Mouse (Mus musculus) cerebellum, adult 18-20 months (tissue): ENCODE results near the gene Aoc2.
"Not testable (repeated sequence)": the region's sequence is repeated elsewhere in the genome, so short reads cannot be mapped to it uniquely, and the experiment has no call there.

Source experiments
- DNase-seq, 2 experiments: peaks; one replicate each; pipeline ENCODE4 v3.0.0; 2021

Aoc2 gene

GRCm38 (mm10) chr11:101357505-101358182 is 32.8 kb downstream of the Aoc2 start:
- no peak for DNase-seq

GRCm38 (mm10) chr11:101359776-101360175 is 34.9 kb downstream of the Aoc2 start:
- no peak for DNase-seq

DNA sequence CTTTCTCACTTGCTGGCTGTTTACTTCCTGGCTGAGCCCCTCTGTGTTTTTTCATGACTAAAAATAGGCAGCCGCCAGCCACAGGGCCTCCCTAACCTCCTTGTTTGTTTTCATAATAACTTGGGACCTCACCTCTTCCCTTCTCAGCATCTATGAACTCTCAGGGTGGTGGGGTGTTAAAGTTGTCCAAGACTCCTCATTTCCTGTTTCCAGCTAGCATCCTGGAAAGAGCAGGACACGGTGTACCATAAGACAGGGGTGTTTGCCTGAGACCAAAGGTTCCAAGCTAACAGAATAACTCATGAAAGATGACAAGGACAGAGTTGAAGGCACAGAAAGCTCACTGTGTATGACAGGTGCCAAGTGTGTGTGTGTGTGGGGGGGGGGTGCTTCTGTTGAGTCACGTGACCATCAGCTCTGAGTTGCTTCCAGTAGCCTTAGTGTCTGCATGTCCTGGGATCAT is 35.8 kb downstream of the Aoc2 start:
- no peak for DNase-seq

- DNase-seq = no peak
Observed at GRCm38 (mm10) chr11:101364531-101364931, 39.7 kb downstream of the Aoc2 start.

DNA sequence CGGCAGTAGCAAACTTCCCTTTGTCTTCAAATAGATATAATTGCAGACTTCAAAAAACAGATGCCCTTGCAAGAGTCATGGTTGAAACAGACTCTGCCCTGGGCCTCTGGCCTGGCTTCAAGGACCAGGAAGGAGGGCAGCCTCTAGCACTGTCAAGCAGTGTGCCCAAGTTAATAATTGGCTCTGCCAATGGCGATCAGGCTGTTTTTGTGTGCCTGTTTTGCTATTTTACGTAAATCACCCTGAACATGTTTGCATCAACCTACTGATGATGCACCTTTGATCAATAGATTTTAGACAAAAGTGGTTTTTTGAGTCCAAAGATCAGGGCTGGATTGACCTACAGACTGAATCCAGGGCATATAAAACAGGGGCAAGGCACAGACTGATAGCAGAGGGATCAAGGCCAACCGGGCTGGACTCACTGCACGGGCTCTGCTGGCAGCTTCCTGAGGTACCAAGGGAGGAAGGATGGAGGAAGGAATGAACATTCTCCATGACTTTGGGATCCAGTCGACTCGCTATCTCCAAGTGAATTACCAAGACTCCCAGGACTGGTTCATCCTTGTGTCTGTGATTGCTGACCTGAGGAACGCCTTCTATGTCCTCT is 42.6 kb downstream of the Aoc2 start, which contains the start of gene G6pc:
Gene G6pc, plus strand, starts transcription at position 236 of the 610 bp plus-strand sequence.
- no peak for DNase-seq

DNA sequence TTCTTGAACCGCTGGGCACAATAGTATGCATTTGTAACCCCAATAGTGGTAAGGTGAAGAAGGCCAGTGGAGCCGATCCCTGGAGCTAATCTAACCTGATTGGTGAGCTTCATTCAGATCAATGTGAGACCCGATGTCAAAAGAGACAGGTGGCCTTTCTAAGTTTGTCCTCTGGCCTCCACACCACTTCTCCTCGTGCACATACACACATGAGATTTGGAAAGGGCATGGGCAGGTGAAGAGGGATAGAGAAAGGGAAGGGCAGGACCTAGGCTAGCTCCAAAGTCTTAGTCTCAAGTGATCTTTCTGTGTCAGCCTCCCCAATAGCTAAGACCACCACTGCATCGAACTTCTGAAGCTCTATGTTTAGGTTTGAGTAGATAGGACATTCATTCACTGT is 45.3 kb downstream of the Aoc2 start:
- DNase-seq = no peak

DNA sequence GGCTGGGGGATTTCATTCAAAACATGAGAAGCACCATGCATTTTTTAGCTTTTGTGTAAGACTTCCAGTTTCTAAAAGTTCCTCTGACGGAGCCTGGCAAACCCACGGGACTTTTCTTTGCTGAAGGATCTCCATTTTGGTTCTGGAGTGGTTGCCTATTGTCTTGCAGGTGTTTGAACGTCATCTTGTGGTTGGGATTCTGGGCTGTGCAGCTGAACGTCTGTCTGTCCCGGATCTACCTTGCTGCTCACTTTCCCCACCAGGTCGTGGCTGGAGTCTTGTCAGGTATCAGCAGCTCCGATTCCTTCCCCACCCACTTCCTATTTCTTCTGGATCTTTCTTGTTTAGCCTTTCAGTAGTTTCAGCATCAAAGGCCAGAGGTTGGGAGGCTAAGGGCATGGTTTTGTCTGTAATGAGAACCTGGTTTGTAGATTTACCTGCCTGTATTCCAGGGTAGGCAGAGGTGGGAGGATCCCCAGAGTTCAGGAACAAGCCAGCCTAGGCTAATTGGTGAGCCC is 49.6 kb downstream of the Aoc2 start:
- no peak for DNase-seq

DNA sequence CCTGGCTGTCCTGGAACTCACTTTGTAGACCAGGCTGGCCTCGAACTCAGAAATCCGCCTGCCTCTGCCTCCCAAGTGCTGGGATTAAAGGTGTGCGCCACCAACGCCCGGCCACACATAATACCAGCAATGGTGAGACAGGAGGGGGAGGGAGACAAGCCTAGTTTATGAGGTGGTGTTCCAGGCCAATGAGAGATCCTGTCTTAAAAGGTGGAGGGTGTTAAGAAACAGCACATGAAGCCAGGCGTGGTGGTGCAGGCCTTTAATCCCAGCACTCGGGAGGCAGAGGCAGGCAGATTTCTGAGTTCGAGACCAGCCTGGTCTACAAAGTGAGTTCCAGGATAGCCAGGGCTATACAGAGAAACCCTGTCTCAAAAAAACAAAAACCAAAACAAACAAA is 53.3 kb downstream of the Aoc2 start:
- not testable (repeated sequence) for DNase-seq

DNA sequence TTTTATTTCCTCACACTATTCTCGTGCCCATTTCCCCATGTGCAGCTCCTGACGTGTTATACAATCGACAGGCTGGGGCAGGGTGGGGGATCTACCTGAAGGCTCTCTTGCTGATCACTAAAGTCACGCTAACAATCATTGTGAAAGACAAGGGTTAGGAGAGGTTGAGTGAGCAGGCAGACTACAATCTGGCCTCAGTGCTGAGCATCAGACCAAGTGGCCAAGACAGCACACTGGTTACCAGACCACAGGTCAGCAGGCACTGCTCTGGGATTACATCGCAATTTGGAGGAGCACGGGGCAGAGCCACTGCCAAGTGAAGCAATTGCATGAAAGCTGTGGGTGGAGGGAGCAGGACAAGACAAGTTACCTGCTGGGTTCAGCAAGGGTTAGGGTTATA is 54.1 kb downstream of the Aoc2 start:
- DNase-seq = no peak
